Mouse (Mus musculus) G1E (cell line): ENCODE data around the gene Ldlrap1.

Source experiments
- CTCF ChIP-seq: IDR thresholded peaks from 2 replicates; pipeline ENCODE4 v1.5.1; 2012; ENCODE audit warnings: low read depth, low read length, inconsistent platforms, mixed read lengths
- GATA1 ChIP-seq: IDR thresholded peaks from 2 replicates; pipeline ENCODE4 v1.6.1; 2012; ENCODE audit warnings: borderline replicate concordance, low read length, inconsistent platforms, mixed read lengths
- POLR2AphosphoS5 ChIP-seq: IDR thresholded peaks from 2 replicates; pipeline ENCODE4 v1.6.1; 2012; ENCODE audit warnings: low read depth, low read length, inconsistent platforms; ENCODE audit not compliant: insufficient replicate concordance
- TAL1 ChIP-seq: conservative IDR thresholded peaks from 2 replicates; pipeline ENCODE4 v1.6.1; 2012; ENCODE audit warnings: low read depth, low read length, inconsistent platforms, mixed read lengths

DNA sequence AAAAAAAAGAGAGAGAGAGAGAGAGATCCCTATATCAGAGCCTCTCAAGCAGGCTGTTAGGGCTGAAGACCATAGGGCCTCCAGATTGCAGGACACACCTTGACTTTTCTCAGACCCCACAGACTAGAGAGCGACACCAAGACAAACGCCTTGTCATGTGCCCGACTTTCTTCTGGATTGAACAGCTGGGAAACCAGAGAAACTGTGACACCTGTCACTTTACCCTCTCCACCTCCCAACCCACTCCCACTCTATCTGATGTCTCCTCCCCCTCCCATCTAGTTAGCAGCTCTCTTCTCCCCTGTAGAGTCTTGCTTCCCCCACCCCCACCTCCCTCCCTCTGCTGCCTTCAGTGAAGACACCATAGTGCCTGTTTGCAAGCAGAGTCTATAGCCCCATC, 28.3 kb downstream of the Ldlrap1 start:
- TF ChIP-seq CTCF = no peak
- no peak for TF ChIP-seq GATA1
- no peak for TF ChIP-seq TAL1
- TF ChIP-seq POLR2AphosphoS5 = no peak
